Mouse (Mus musculus): Measurements from ENCODE around the gene Dst. TPM values are rescaled to one million over a fixed set of nuclear protein-coding genes. Genes with fewer than 3 reads are reported as not detected.
A peak's percentile ranks its signal among the peaks of the same experiment; 100 is the strongest.

Gene Dst
- polyA plus RNA-seq, 1 experiment from 2014 or later, result 25.9 TPM

- Histone ChIP-seq H3K27me3 (ENCODE audit: insufficient read depth, poor library complexity, severe bottlenecking) (no peaks in the 10 kb centered on the region), H3K9me3 (no peaks in the 10 kb centered on the region), H3K36me3 (no peaks in the 10 kb centered on the region), H3K4me3 (no peak overlapping the region), H3K27ac (no peak overlapping the region), H3K4me1 (replicated peaks) (peaks cover 30% of the 10 kb centered on the region)
- DNase-seq (ENCODE audit: low spot score), result no peak
- 82% methylated on average over 6 of the region's 6 CpGs for WGBS
These were observed 169.9 kb downstream of the Dst start for GRCm38 (mm10) chr1:34077941-34078340.

- H3K4me3 ChIP-seq, result no peak overlapping the region
- H3K27ac ChIP-seq, result no peak overlapping the region
- H3K27me3 ChIP-seq (ENCODE audit: insufficient read depth, poor library complexity, severe bottlenecking), result no peaks in the 10 kb centered on the region
- H3K36me3 ChIP-seq, result peaks cover 43% of the 10 kb centered on the region
- no peaks in the 10 kb centered on the region for H3K4me1 ChIP-seq (replicated peaks)
- WGBS, result 89% methylated on average over 3 of the region's 3 CpGs
- DNase-seq (ENCODE audit: low spot score), result no peak
- H3K9me3 ChIP-seq, result peaks cover 11% of the 10 kb centered on the region
These were observed 181.0 kb downstream of the Dst start for GRCm38 (mm10) chr1:34089011-34089410.

- WGBS, result 86% methylated on average over 7 of the region's 7 CpGs
- Histone ChIP-seq H3K9me3 (peaks cover 11% of the 10 kb centered on the region), H3K36me3 (peaks cover 43% of the 10 kb centered on the region), H3K27me3 (ENCODE audit: insufficient read depth, poor library complexity, severe bottlenecking) (no peaks in the 10 kb centered on the region), H3K27ac (no peak overlapping the region), H3K4me3 (no peak overlapping the region), H3K4me1 (replicated peaks) (no peaks in the 10 kb centered on the region)
- DNase-seq (ENCODE audit: low spot score), result no peak
These were observed 182.7 kb downstream of the Dst start for GRCm38 (mm10) chr1:34090700-34091099.

GRCm38 (mm10) chr1:34093652-34094051, 185.6 kb downstream of the Dst start:
- Histone ChIP-seq H3K36me3 (peaks cover 16% of the 10 kb centered on the region), H3K9me3 (peaks cover 4% of the 10 kb centered on the region; the same call in 1 of the 2 replicates), H3K27ac (no peak overlapping the region), H3K27me3 (ENCODE audit: insufficient read depth, poor library complexity, severe bottlenecking) (no peaks in the 10 kb centered on the region), H3K4me1 (replicated peaks) (no peaks in the 10 kb centered on the region), H3K4me3 (no peak overlapping the region)
- no peak for DNase-seq (ENCODE audit: low spot score)
- 94% methylated on average over 7 of the region's 7 CpGs for WGBS

- Histone ChIP-seq H3K36me3 (peaks cover 9% of the 10 kb centered on the region), H3K27ac (no peak overlapping the region), H3K4me3 (no peak overlapping the region), H3K4me1 (replicated peaks) (no peaks in the 10 kb centered on the region), H3K27me3 (ENCODE audit: insufficient read depth, poor library complexity, severe bottlenecking) (no peaks in the 10 kb centered on the region), H3K9me3 (peaks cover 4% of the 10 kb centered on the region; the same call in 1 of the 2 replicates)
- no peak for DNase-seq (ENCODE audit: low spot score)
- WGBS, result 83% methylated on average over 5 of the region's 5 CpGs
These were observed 186.3 kb downstream of the Dst start for GRCm38 (mm10) chr1:34094301-34094700.

- Histone ChIP-seq H3K27ac (no peak overlapping the region), H3K4me3 (no peak overlapping the region), H3K27me3 (ENCODE audit: insufficient read depth, poor library complexity, severe bottlenecking) (no peaks in the 10 kb centered on the region), H3K36me3 (peaks cover under 1% of the 10 kb centered on the region), H3K4me1 (replicated peaks) (peaks cover 2% of the 10 kb centered on the region), H3K9me3 (peaks cover under 1% of the 10 kb centered on the region; the same call in 1 of the 2 replicates)
- DNase-seq (ENCODE audit: low spot score), result no peak
- 84% methylated on average over 4 of the region's 4 CpGs for WGBS
These were observed 187.1 kb downstream of the Dst start for GRCm38 (mm10) chr1:34095173-34095572.

- 76% methylated on average over 3 of the region's 3 CpGs for WGBS
- no peak overlapping the region for H3K27ac ChIP-seq
- no peaks in the 10 kb centered on the region for H3K9me3 ChIP-seq
- H3K4me3 ChIP-seq, result no peak overlapping the region
- no peaks in the 10 kb centered on the region for H3K36me3 ChIP-seq
- H3K4me1 ChIP-seq (replicated peaks), result peaks cover 6% of the 10 kb centered on the region
- H3K27me3 ChIP-seq (ENCODE audit: insufficient read depth, poor library complexity, severe bottlenecking), result no peaks in the 10 kb centered on the region
- DNase-seq (ENCODE audit: low spot score), result no peak
These were observed 188.9 kb downstream of the Dst start for GRCm38 (mm10) chr1:34096923-34097322.

- H3K4me3 ChIP-seq, result no peak overlapping the region
- H3K9me3 ChIP-seq, result peaks cover 5% of the 10 kb centered on the region; the same call in 1 of the 2 replicates
- H3K27ac ChIP-seq, result no peak overlapping the region
- H3K4me1 ChIP-seq (replicated peaks), result peaks cover 6% of the 10 kb centered on the region
- H3K36me3 ChIP-seq, result no peaks in the 10 kb centered on the region
- WGBS, result 74% methylated on average over 4 of the region's 4 CpGs
- no peak for DNase-seq (ENCODE audit: low spot score)
- no peaks in the 10 kb centered on the region for H3K27me3 ChIP-seq (ENCODE audit: insufficient read depth, poor library complexity, severe bottlenecking)
These were observed 189.6 kb downstream of the Dst start for GRCm38 (mm10) chr1:34097640-34098039.

- WGBS, result 66% methylated on average over 3 of the region's 3 CpGs
These were observed 191.4 kb downstream of the Dst start for GRCm38 (mm10) chr1:34099439-34099838.

GRCm38 (mm10) chr1:34100385-34100784, 192.4 kb downstream of the Dst start:
- peaks cover 6% of the 10 kb centered on the region; the same call in 1 of the 2 replicates for H3K9me3 ChIP-seq
- no peaks in the 10 kb centered on the region for H3K36me3 ChIP-seq
- H3K27me3 ChIP-seq (ENCODE audit: insufficient read depth, poor library complexity, severe bottlenecking), result no peaks in the 10 kb centered on the region
- DNase-seq (ENCODE audit: low spot score), result no peak
- no peak overlapping the region for H3K27ac ChIP-seq
- peaks cover 29% of the 10 kb centered on the region for H3K4me1 ChIP-seq (replicated peaks)
- H3K4me3 ChIP-seq, result no peak overlapping the region
- WGBS, result 38% methylated on average over 4 of the region's 4 CpGs

More at GRCm38 (mm10) chr1:34099439-34099838, 191.4 kb downstream of the Dst start:
- no peak for DNase-seq (ENCODE audit: low spot score)
- Histone ChIP-seq H3K27me3 (ENCODE audit: insufficient read depth, poor library complexity, severe bottlenecking) (no peaks in the 10 kb centered on the region), H3K36me3 (no peaks in the 10 kb centered on the region), H3K27ac (no peak overlapping the region), H3K4me1 (replicated peaks) (peaks cover 21% of the 10 kb centered on the region), H3K9me3 (peaks cover 6% of the 10 kb centered on the region; the same call in 1 of the 2 replicates), H3K4me3 (no peak overlapping the region)

GRCm38 (mm10) chr1:34102604-34103003, 194.6 kb downstream of the Dst start:
- peaks cover 6% of the 10 kb centered on the region; the same call in 1 of the 2 replicates for H3K9me3 ChIP-seq
- WGBS, result 86% methylated on average over 2 of the region's 2 CpGs
- H3K4me3 ChIP-seq, result no peak overlapping the region
- no peak overlapping the region for H3K27ac ChIP-seq
- H3K27me3 ChIP-seq (ENCODE audit: insufficient read depth, poor library complexity, severe bottlenecking), result no peaks in the 10 kb centered on the region
- no peaks in the 10 kb centered on the region for H3K36me3 ChIP-seq
- no peak for DNase-seq (ENCODE audit: low spot score)
- H3K4me1 ChIP-seq (replicated peaks), result peaks cover 44% of the 10 kb centered on the region

- 71% methylated on average over 3 of the region's 3 CpGs for WGBS
- Histone ChIP-seq H3K4me1 (replicated peaks) (peaks cover 44% of the 10 kb centered on the region), H3K4me3 (peak overlapping the region; percentile 23; the same call in 1 of the 2 replicates), H3K36me3 (no peaks in the 10 kb centered on the region), H3K9me3 (peaks cover 6% of the 10 kb centered on the region; the same call in 1 of the 2 replicates), H3K27ac (peak overlapping the region; percentile 64), H3K27me3 (ENCODE audit: insufficient read depth, poor library complexity, severe bottlenecking) (no peaks in the 10 kb centered on the region)
- no peak for DNase-seq (ENCODE audit: low spot score)
These were observed 195.2 kb downstream of the Dst start for GRCm38 (mm10) chr1:34103176-34103575.

GRCm38 (mm10) chr1:34103713-34104172, 195.7 kb downstream of the Dst start:
- WGBS, result 2% methylated on average over 3 of the region's 3 CpGs
- Histone ChIP-seq H3K36me3 (no peaks in the 10 kb centered on the region), H3K27ac (peak overlapping the region; percentile 64), H3K27me3 (ENCODE audit: insufficient read depth, poor library complexity, severe bottlenecking) (no peaks in the 10 kb centered on the region), H3K9me3 (peaks cover 6% of the 10 kb centered on the region; the same call in 1 of the 2 replicates), H3K4me1 (replicated peaks) (peaks cover 44% of the 10 kb centered on the region), H3K4me3 (peak overlapping the region; percentile 23)
- DNase-seq (ENCODE audit: low spot score), result peak; percentile 37

Measured in hindbrain, embryonic 10.5 days (tissue).